Mouse (Mus musculus): ENCODE measurements around the gene Tmprss9. TPM values are rescaled to one million over a fixed set of nuclear protein-coding genes. Genes with fewer than 3 reads are reported as not detected.
A peak's percentile ranks its signal among the peaks of the same experiment; 100 is the strongest.

Gene Tmprss9
- polyA plus RNA-seq, 1 experiment from 2014 or later: 0.04 TPM

GRCm38 (mm10) chr10:80935241-80935640 is 63.6 kb downstream of the Tmprss9 start:
- Histone ChIP-seq H3K27me3 (replicated peaks) (peaks cover 95% of the 10 kb centered on the region), H3K9ac (no peak overlapping the region), H3K4me3 (no peak overlapping the region), H3K27ac (no peak overlapping the region), H3K36me3 (no peaks in the 10 kb centered on the region), H3K9me3 (replicated peaks) (no peaks in the 10 kb centered on the region), H3K4me2 (0 out of 2 replicates have a peak overlapping the region, but pooled peaks have one; percentile 60), H3K4me1 (peaks cover 81% of the 10 kb centered on the region)
- ATAC-seq: no peak
- 12% methylated on average over 3 of the region's 3 CpGs for whole genome bisulfite sequencing (ENCODE audit: insufficient replicate concordance)

GRCm38 (mm10) chr10:80935698-80936097 is 64.0 kb downstream of the Tmprss9 start:
- Histone ChIP-seq H3K4me3 (no peak overlapping the region), H3K4me1 (peaks cover 81% of the 10 kb centered on the region), H3K27ac (no peak overlapping the region), H3K4me2 (peak overlapping the region; percentile 60), H3K27me3 (replicated peaks) (peaks cover 95% of the 10 kb centered on the region), H3K9ac (no peak overlapping the region), H3K36me3 (no peaks in the 10 kb centered on the region), H3K9me3 (replicated peaks) (no peaks in the 10 kb centered on the region)
- 9% methylated on average over 17 of the region's 17 CpGs for WGBS (ENCODE audit: insufficient replicate concordance)
- ATAC-seq: no peak

- Histone ChIP-seq H3K9ac (no peak overlapping the region), H3K4me3 (peak overlapping the region; percentile 30), H3K4me2 (peak overlapping the region; percentile 60), H3K27ac (no peak overlapping the region), H3K9me3 (replicated peaks) (no peaks in the 10 kb centered on the region), H3K27me3 (replicated peaks) (peaks cover 95% of the 10 kb centered on the region), H3K4me1 (peaks cover 81% of the 10 kb centered on the region), H3K36me3 (no peaks in the 10 kb centered on the region)
- ATAC-seq: no peak
- 5% methylated on average over 37 of the region's 37 CpGs for WGBS (ENCODE audit: insufficient replicate concordance)
Measured at GRCm38 (mm10) chr10:80936135-80936809, 64.6 kb downstream of the Tmprss9 start.

GRCm38 (mm10) chr10:80936810-80937164 is 65.1 kb downstream of the Tmprss9 start:
- peaks cover 79% of the 10 kb centered on the region for H3K4me1 ChIP-seq
- peak overlapping the region; percentile 30 for H3K4me3 ChIP-seq
- no peak overlapping the region for H3K9ac ChIP-seq
- peak overlapping the region; percentile 60 for H3K4me2 ChIP-seq
- ATAC-seq: no peak
- 9% methylated on average over 6 of the region's 6 CpGs for WGBS (ENCODE audit: insufficient replicate concordance)
- H3K27me3 ChIP-seq (replicated peaks): peaks cover 92% of the 10 kb centered on the region
- H3K9me3 ChIP-seq (replicated peaks): no peaks in the 10 kb centered on the region
- no peak overlapping the region for H3K27ac ChIP-seq
- H3K36me3 ChIP-seq: no peaks in the 10 kb centered on the region

- Histone ChIP-seq H3K36me3 (no peaks in the 10 kb centered on the region), H3K9ac (no peak overlapping the region), H3K4me2 (no peak overlapping the region), H3K9me3 (replicated peaks) (no peaks in the 10 kb centered on the region), H3K4me3 (no peak overlapping the region), H3K27me3 (replicated peaks) (peaks cover 83% of the 10 kb centered on the region), H3K27ac (no peak overlapping the region), H3K4me1 (peaks cover 72% of the 10 kb centered on the region)
- ATAC-seq: no peak
- 37% methylated on average over 8 of the region's 8 CpGs for WGBS (ENCODE audit: insufficient replicate concordance)
Measured at GRCm38 (mm10) chr10:80937646-80938045, 66.0 kb downstream of the Tmprss9 start.

- H3K9ac ChIP-seq: no peak overlapping the region
- H3K4me3 ChIP-seq: peak overlapping the region; percentile 49
- peaks cover 75% of the 10 kb centered on the region for H3K27me3 ChIP-seq (replicated peaks)
- 12% methylated on average over 15 of the region's 15 CpGs for WGBS (ENCODE audit: insufficient replicate concordance)
- peaks cover 61% of the 10 kb centered on the region for H3K4me1 ChIP-seq
- H3K36me3 ChIP-seq: no peaks in the 10 kb centered on the region
- peak overlapping the region; percentile 78 for H3K4me2 ChIP-seq
- no peaks in the 10 kb centered on the region for H3K9me3 ChIP-seq (replicated peaks)
- H3K27ac ChIP-seq: no peak overlapping the region
- ATAC-seq: 0 out of 2 replicates have a peak, but pooled peaks have one; percentile 8
Measured at GRCm38 (mm10) chr10:80938831-80939550, 67.3 kb downstream of the Tmprss9 start.

GRCm38 (mm10) chr10:80939671-80940070 is 68.0 kb downstream of the Tmprss9 start:
- Histone ChIP-seq H3K9ac (peak overlapping the region; percentile 42), H3K27ac (no peak overlapping the region), H3K4me3 (peak overlapping the region; percentile 49), H3K9me3 (replicated peaks) (no peaks in the 10 kb centered on the region), H3K4me1 (peaks cover 61% of the 10 kb centered on the region), H3K36me3 (no peaks in the 10 kb centered on the region), H3K4me2 (peak overlapping the region; percentile 78), H3K27me3 (replicated peaks) (peaks cover 68% of the 10 kb centered on the region)
- WGBS (ENCODE audit: insufficient replicate concordance): 5% methylated on average over 28 of the region's 28 CpGs
- peak; percentile 24 for ATAC-seq

GRCm38 (mm10) chr10:80940320-80940987 is 68.8 kb downstream of the Tmprss9 start:
- Histone ChIP-seq H3K27ac (no peak overlapping the region), H3K9me3 (replicated peaks) (no peaks in the 10 kb centered on the region), H3K4me2 (peak overlapping the region; percentile 78), H3K9ac (no peak overlapping the region), H3K4me3 (no peak overlapping the region), H3K4me1 (peaks cover 58% of the 10 kb centered on the region), H3K27me3 (replicated peaks) (peaks cover 63% of the 10 kb centered on the region), H3K36me3 (no peaks in the 10 kb centered on the region)
- WGBS (ENCODE audit: insufficient replicate concordance): 26% methylated on average over 8 of the region's 8 CpGs
- ATAC-seq: 0 out of 2 replicates have a peak, but pooled peaks have one; percentile 28

GRCm38 (mm10) chr10:80940988-80941347 is 69.3 kb downstream of the Tmprss9 start:
- Histone ChIP-seq H3K4me2 (0 out of 2 replicates have a peak overlapping the region, but pooled peaks have one; percentile 78), H3K4me3 (no peak overlapping the region), H3K9ac (no peak overlapping the region), H3K4me1 (peaks cover 53% of the 10 kb centered on the region), H3K27me3 (replicated peaks) (peaks cover 58% of the 10 kb centered on the region), H3K9me3 (replicated peaks) (no peaks in the 10 kb centered on the region), H3K36me3 (no peaks in the 10 kb centered on the region), H3K27ac (no peak overlapping the region)
- 23% methylated on average over 2 of the region's 2 CpGs for WGBS (ENCODE audit: insufficient replicate concordance)
- no peak for ATAC-seq

GRCm38 (mm10) chr10:80942919-80943318 is 71.3 kb downstream of the Tmprss9 start:
- Histone ChIP-seq H3K9me3 (replicated peaks) (no peaks in the 10 kb centered on the region), H3K4me3 (no peak overlapping the region), H3K9ac (no peak overlapping the region), H3K4me2 (no peak overlapping the region), H3K4me1 (peaks cover 46% of the 10 kb centered on the region), H3K27me3 (replicated peaks) (peaks cover 39% of the 10 kb centered on the region), H3K27ac (no peak overlapping the region), H3K36me3 (no peaks in the 10 kb centered on the region)
- 13% methylated on average over 8 of the region's 8 CpGs for WGBS (ENCODE audit: insufficient replicate concordance)
- ATAC-seq: no peak

- 72% methylated on average over 9 of the region's 9 CpGs for WGBS (ENCODE audit: insufficient replicate concordance)
- peaks cover 53% of the 10 kb centered on the region for H3K4me1 ChIP-seq
Measured at GRCm38 (mm10) chr10:80943701-80944100, 72.1 kb downstream of the Tmprss9 start.

GRCm38 (mm10) chr10:80944231-80944630 is 72.6 kb downstream of the Tmprss9 start:
- Histone ChIP-seq H3K9me3 (replicated peaks) (no peaks in the 10 kb centered on the region), H3K36me3 (no peaks in the 10 kb centered on the region), H3K4me3 (no peak overlapping the region), H3K4me2 (no peak overlapping the region), H3K27ac (no peak overlapping the region), H3K9ac (no peak overlapping the region), H3K27me3 (replicated peaks) (peaks cover 26% of the 10 kb centered on the region), H3K4me1 (peaks cover 53% of the 10 kb centered on the region)
- ATAC-seq: no peak
- WGBS (ENCODE audit: insufficient replicate concordance): 67% methylated on average over 5 of the region's 5 CpGs

More at GRCm38 (mm10) chr10:80943701-80944100, 72.1 kb downstream of the Tmprss9 start:
- ATAC-seq: no peak
- no peak overlapping the region for H3K4me3 ChIP-seq
- no peak overlapping the region for H3K9ac ChIP-seq
- H3K27me3 ChIP-seq (replicated peaks): peaks cover 31% of the 10 kb centered on the region
- H3K27ac ChIP-seq: no peak overlapping the region
- H3K9me3 ChIP-seq (replicated peaks): no peaks in the 10 kb centered on the region
- no peaks in the 10 kb centered on the region for H3K36me3 ChIP-seq
- H3K4me2 ChIP-seq: no peak overlapping the region
